Mouse (Mus musculus): ENCODE data around the gene Anks1b.

GRCm38 (mm10) chr10:90613051-90613450, 739.7 kb downstream of the Anks1b start:
- no peak for TF ChIP-seq POLR2A (IDR thresholded peaks at IDR 0.05; ENCODE audit: low read depth, low read length)
- no peak for TF ChIP-seq CTCF (IDR thresholded peaks at IDR 0.05; ENCODE audit: extremely low read depth, insufficient read length, insufficient replicate concordance, low read depth, low read length)

Measured in small intestine, adult 2 months (tissue).